Mouse (Mus musculus) brain, embryonic 14.5 days (tissue): Measurements from ENCODE around the gene Spo11.

Source experiments
- CTCF ChIP-seq: fragments of 200-500 bp; IDR thresholded peaks from 2 replicates; pipeline ENCODE4 v1.5.1; 2012; ENCODE audit warnings: inconsistent platforms, mild to moderate bottlenecking, moderate library complexity, borderline replicate concordance; ENCODE audit not compliant: insufficient read depth, insufficient read length; ENCODE audit errors: extremely low read depth
- POLR2A ChIP-seq: fragments of 200-500 bp; IDR thresholded peaks from 2 replicates; pipeline ENCODE4 v1.6.1; 2012; ENCODE audit warnings: mild to moderate bottlenecking, inconsistent platforms, borderline replicate concordance; ENCODE audit not compliant: poor library complexity, insufficient read depth, insufficient read length, severe bottlenecking; ENCODE audit errors: extremely low read depth

DNA sequence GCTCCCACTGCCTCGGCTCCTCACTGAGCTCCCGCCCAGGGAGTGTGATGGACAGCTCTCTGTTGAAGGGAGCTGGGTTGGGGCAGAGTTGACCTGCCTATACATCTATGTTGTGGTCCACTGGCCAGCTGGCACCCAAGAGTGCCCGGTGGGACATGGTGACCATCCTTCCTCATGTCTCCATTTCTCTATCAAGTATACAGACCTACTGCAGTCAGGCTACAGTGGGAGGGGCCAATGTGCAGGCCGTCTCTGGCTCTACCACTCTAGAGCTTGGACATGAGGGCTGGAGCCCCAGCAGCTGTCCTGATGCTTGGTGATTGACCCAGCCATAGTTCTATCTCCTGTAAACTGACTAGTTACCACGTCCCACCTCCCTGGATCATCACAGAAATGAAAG is 59.8 kb downstream of the Spo11 start:
- no peak for TF ChIP-seq CTCF
- no peak for TF ChIP-seq POLR2A
